ENCODE assay signal across 8 mouse cellular contexts in the genomic region with DNA sequence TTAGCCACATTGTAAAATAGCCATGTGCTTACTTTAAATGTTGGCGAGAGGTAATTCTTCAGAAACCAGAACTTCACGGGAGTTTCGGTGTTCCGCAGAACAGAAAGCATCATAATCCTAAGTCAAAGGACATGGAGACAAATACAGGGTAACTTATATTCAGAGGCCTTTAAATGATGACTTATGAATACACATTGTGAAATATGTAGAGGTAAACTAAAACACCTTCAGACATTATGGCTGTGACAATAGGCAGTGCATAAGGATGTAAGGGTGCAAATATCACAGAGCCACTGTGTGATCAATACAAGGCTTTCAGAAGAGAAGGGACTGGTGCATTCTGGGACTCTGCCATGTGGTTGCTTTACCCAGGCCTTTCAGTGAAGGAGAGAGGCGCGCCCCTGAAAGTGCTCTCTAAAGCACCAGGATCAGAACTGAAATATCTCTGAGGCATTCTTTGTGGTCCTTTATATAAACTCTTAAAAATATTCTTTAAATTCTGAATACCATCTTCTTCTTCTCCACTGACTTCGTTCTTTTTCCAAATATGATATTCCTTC.
A peak's percentile ranks its signal among the peaks of the same experiment; 100 is the strongest.
DNase-seq lines count a peak whose midpoint lies in the region; ATAC-seq and TF ChIP-seq lines count a peak whose summit lies in the region.

No protein-coding gene starts in this region.

- peak; percentile 36; the same call in 1 of the 2 replicates for ATAC-seq in megakaryocyte-erythroid progenitor cell, adult 5-6 weeks (replicated peaks; ENCODE audit: low FRiP score, low TSS enrichment, poor library complexity, severe bottlenecking)

- H3K9me3 ChIP-seq in heart, embryonic 10.5 days: no peaks in the 10 kb centered on the region
- H3K9me3 ChIP-seq in E14TG2a.4 (ENCODE audit: low read length): no peaks in the 10 kb centered on the region
- peaks cover 5% of the 10 kb centered on the region; the same call in 1 of the 2 replicates for H3K9me3 ChIP-seq in hindbrain, embryonic 10.5 days

- H3K27ac ChIP-seq in heart, embryonic 10.5 days: 0 out of 2 replicates have a peak overlapping the region, but pooled peaks have one; percentile 73
- peak overlapping the region; percentile 74 for H3K27ac ChIP-seq in hindbrain, embryonic 10.5 days

- WGBS in heart, embryonic 10.5 days: 52% methylated on average over 7 of the region's 7 CpGs
- 54% methylated on average over 7 of the region's 7 CpGs for WGBS in hindbrain, embryonic 10.5 days

- intact Hi-C loops in gastrocnemius, postnatal 36 days (cut with DNase I): no loop called here

- H3K4me3 ChIP-seq in heart, embryonic 10.5 days: peak overlapping the region; percentile 64
- H3K4me3 ChIP-seq in E14TG2a.4 (replicated peaks; ENCODE audit: low read length): peak overlapping the region; percentile 77
- peak overlapping the region; percentile 61 for H3K4me3 ChIP-seq in hindbrain, embryonic 10.5 days

- H3K4me1 ChIP-seq in heart, embryonic 10.5 days: 0 out of 2 replicates have a peak, but pooled peaks cover 3% of the 10 kb centered on the region
- peaks cover 32% of the 10 kb centered on the region for H3K4me1 ChIP-seq in E14TG2a.4 (replicated peaks; ENCODE audit: low read depth, low read length)
- peaks cover 19% of the 10 kb centered on the region for H3K4me1 ChIP-seq in hindbrain, embryonic 10.5 days (replicated peaks)

- TF ChIP-seq CTCF in E14TG2a.4 (conservative IDR thresholded peaks at IDR 0.05; ENCODE audit: low read length): no peak

- peaks cover 20% of the 10 kb centered on the region; the same call in 1 of the 2 replicates for H3K36me3 ChIP-seq in heart, embryonic 10.5 days
- H3K36me3 ChIP-seq in E14TG2a.4 (ENCODE audit: insufficient read depth, low read length): no peaks in the 10 kb centered on the region
- peaks cover 20% of the 10 kb centered on the region for H3K36me3 ChIP-seq in hindbrain, embryonic 10.5 days

- no peaks in the 10 kb centered on the region for H3K27me3 ChIP-seq in heart, embryonic 10.5 days (ENCODE audit: insufficient read depth, poor library complexity, severe bottlenecking)
- H3K27me3 ChIP-seq in E14TG2a.4 (ENCODE audit: insufficient read depth, low read length): peaks cover 8% of the 10 kb centered on the region
- H3K27me3 ChIP-seq in hindbrain, embryonic 10.5 days (ENCODE audit: insufficient read depth, poor library complexity, severe bottlenecking): no peaks in the 10 kb centered on the region

- no peak for DNase-seq in heart, embryonic 10.5 days (ENCODE audit: low spot score)
- no peak for DNase-seq in heart, postnatal 4 days
- DNase-seq in hindbrain, embryonic 10.5 days (ENCODE audit: low spot score): no peak
- DNase-seq in urinary bladder, adult 18-20 months (ENCODE audit: low spot score in 2 of 2): no peak
- no peak for DNase-seq in gastrocnemius, postnatal 36 days
- DNase-seq in testis, postnatal 10 days (ENCODE audit: low spot score): no peak
